Mouse (Mus musculus) 3T3-L1 (cell line): ENCODE results near the gene Il22ra1.

Source experiments
- DNase-seq: peaks from one replicate; pipeline ENCODE4 v3.0.0-alpha.2; 2015; ENCODE audit warnings: low read depth, low spot score

Gene Il22ra1

GRCm38 (mm10) chr4:135770611-135771305, 42.8 kb downstream of the Il22ra1 start:
- no peak for DNase-seq

- DNase-seq: no peak
Measured at GRCm38 (mm10) chr4:135771592-135771991, 43.6 kb downstream of the Il22ra1 start.

- no peak for DNase-seq
Measured at GRCm38 (mm10) chr4:135772671-135773070, 44.7 kb downstream of the Il22ra1 start.

GRCm38 (mm10) chr4:135774496-135774895, 46.5 kb downstream of the Il22ra1 start:
- DNase-seq: no peak

GRCm38 (mm10) chr4:135776850-135777249, 48.9 kb downstream of the Il22ra1 start:
- DNase-seq: no peak

GRCm38 (mm10) chr4:135779661-135780060, 51.7 kb downstream of the Il22ra1 start:
- no peak for DNase-seq

- peak; percentile 12 for DNase-seq
Measured at GRCm38 (mm10) chr4:135780255-135780654, 52.3 kb downstream of the Il22ra1 start.

- DNase-seq: no peak
Measured at GRCm38 (mm10) chr4:135781304-135781703, 53.3 kb downstream of the Il22ra1 start.

GRCm38 (mm10) chr4:135786581-135786980, 58.6 kb downstream of the Il22ra1 start:
- DNase-seq: no peak

- no peak for DNase-seq
Measured at GRCm38 (mm10) chr4:135787271-135787670, 59.3 kb downstream of the Il22ra1 start.

- no peak for DNase-seq
Measured at GRCm38 (mm10) chr4:135789135-135789534, 61.2 kb downstream of the Il22ra1 start.

- DNase-seq: no peak
Measured at GRCm38 (mm10) chr4:135792821-135793220, 64.8 kb downstream of the Il22ra1 start.

GRCm38 (mm10) chr4:135797931-135798330, 70.0 kb downstream of the Il22ra1 start:
- no peak for DNase-seq

- peak; percentile 82 for DNase-seq
Measured at GRCm38 (mm10) chr4:135801543-135801942, 73.6 kb downstream of the Il22ra1 start.
